Mouse (Mus musculus) brown adipose tissue, adult 24 weeks (tissue): ENCODE data around the gene Pigv. TPM values are rescaled to one million over a fixed set of nuclear protein-coding genes. Genes with fewer than 3 reads are reported as not detected.
A peak's percentile ranks its signal among the peaks of the same experiment; 100 is the strongest.

Source experiments
- H3K27ac ChIP-seq: fragments of 200-500 bp; replicated peaks from 2 replicates; pipeline ENCODE4 v1.5.1; 2012; ENCODE audit warnings: low read depth, mild to moderate bottlenecking, low read length
- H3K4me1 ChIP-seq: fragments of 200-500 bp; 2 replicates; pipeline ENCODE4 v1.6.1; 2012; ENCODE audit warnings: low read length, mixed read lengths; ENCODE audit not compliant: control insufficient read depth, insufficient read depth, insufficient read length
- H3K4me3 ChIP-seq: fragments of 200-500 bp; 2 replicates; pipeline ENCODE4 v1.5.1; 2012; ENCODE audit warnings: low read depth, mild to moderate bottlenecking, low read length, moderate library complexity; ENCODE audit not compliant: insufficient read depth
- polyA plus RNA-seq: library from polyadenylated mRNA; stranded (reverse); fragments of >200 nt; gene quantifications from 2 replicates; pipeline ENCODE4 v1.2.4, GENCODE M21; 2012; ENCODE audit not compliant: missing spikeins, insufficient read depth, insufficient read length

Pigv gene
- polyA plus RNA-seq, 1 experiment = 4.6 TPM

GRCm38 (mm10) chr4:133633332-133634042, 39.0 kb downstream of the Pigv start:
- Histone ChIP-seq H3K4me1 (peaks cover 19% of the 10 kb centered on the region), H3K4me3 (peak overlapping the region; percentile 87; the same call in 1 of the 2 replicates), H3K27ac (peak overlapping the region; percentile 67; the same call in 1 of the 2 replicates)

- Histone ChIP-seq H3K4me1 (peaks cover 19% of the 10 kb centered on the region), H3K27ac (peak overlapping the region; percentile 92), H3K4me3 (peak overlapping the region; percentile 87)
These were observed 39.7 kb downstream of the Pigv start for GRCm38 (mm10) chr4:133632483-133633327.

GRCm38 (mm10) chr4:133631769-133632411, 40.6 kb downstream of the Pigv start:
- peak overlapping the region; percentile 87 for H3K4me3 ChIP-seq
- peak overlapping the region; percentile 92 for H3K27ac ChIP-seq
- peaks cover 20% of the 10 kb centered on the region for H3K4me1 ChIP-seq

- peak overlapping the region; percentile 87 for H3K4me3 ChIP-seq
- peaks cover 24% of the 10 kb centered on the region for H3K4me1 ChIP-seq
- peak overlapping the region; percentile 84 for H3K27ac ChIP-seq
These were observed 41.2 kb downstream of the Pigv start for GRCm38 (mm10) chr4:133631071-133631768.

GRCm38 (mm10) chr4:133630326-133630920, 42.0 kb downstream of the Pigv start:
- H3K27ac ChIP-seq = peak overlapping the region; percentile 84
- peaks cover 27% of the 10 kb centered on the region for H3K4me1 ChIP-seq
- H3K4me3 ChIP-seq = peak overlapping the region; percentile 87

GRCm38 (mm10) chr4:133629191-133629590, 43.3 kb downstream of the Pigv start:
- H3K4me1 ChIP-seq = peaks cover 34% of the 10 kb centered on the region
- no peak overlapping the region for H3K4me3 ChIP-seq
- H3K27ac ChIP-seq = peak overlapping the region; percentile 2

- Histone ChIP-seq H3K27ac (peak overlapping the region; percentile 25; the same call in 1 of the 2 replicates), H3K4me1 (peaks cover 39% of the 10 kb centered on the region), H3K4me3 (no peak overlapping the region)
These were observed 43.9 kb downstream of the Pigv start for GRCm38 (mm10) chr4:133628517-133628916.

- Histone ChIP-seq H3K27ac (peak overlapping the region; percentile 98), H3K4me1 (peaks cover 35% of the 10 kb centered on the region), H3K4me3 (no peak overlapping the region)
These were observed 45.4 kb downstream of the Pigv start for GRCm38 (mm10) chr4:133627039-133627438.

GRCm38 (mm10) chr4:133626621-133627020, 45.8 kb downstream of the Pigv start:
- Histone ChIP-seq H3K4me1 (peaks cover 33% of the 10 kb centered on the region), H3K27ac (peak overlapping the region; percentile 98)

GRCm38 (mm10) chr4:133626221-133626620, 46.2 kb downstream of the Pigv start:
- peak overlapping the region; percentile 98 for H3K27ac ChIP-seq
- H3K4me3 ChIP-seq = no peak overlapping the region
- H3K4me1 ChIP-seq = peaks cover 33% of the 10 kb centered on the region

More at GRCm38 (mm10) chr4:133626621-133627020, 45.8 kb downstream of the Pigv start:
- no peak overlapping the region for H3K4me3 ChIP-seq

- Histone ChIP-seq H3K4me3 (no peak overlapping the region), H3K4me1 (peaks cover 34% of the 10 kb centered on the region), H3K27ac (peak overlapping the region; percentile 98)
These were observed 46.8 kb downstream of the Pigv start for GRCm38 (mm10) chr4:133625621-133626071.

GRCm38 (mm10) chr4:133624830-133625229, 47.6 kb downstream of the Pigv start:
- Histone ChIP-seq H3K4me1 (peaks cover 31% of the 10 kb centered on the region), H3K27ac (peak overlapping the region; percentile 97), H3K4me3 (no peak overlapping the region)

- H3K4me1 ChIP-seq = peaks cover 30% of the 10 kb centered on the region
- H3K27ac ChIP-seq = no peak overlapping the region
- H3K4me3 ChIP-seq = no peak overlapping the region
These were observed 50.2 kb downstream of the Pigv start for GRCm38 (mm10) chr4:133622161-133622695.

- Histone ChIP-seq H3K4me1 (peaks cover 35% of the 10 kb centered on the region), H3K27ac (peak overlapping the region; percentile 19; the same call in 1 of the 2 replicates), H3K4me3 (no peak overlapping the region)
These were observed 51.8 kb downstream of the Pigv start for GRCm38 (mm10) chr4:133620668-133621067.
